Mouse (Mus musculus) cerebellum, adult 9-11 months (tissue): ENCODE data around the gene Rdh5.

Source experiments
- DNase-seq: peaks from one replicate; pipeline ENCODE4 v3.0.0; 2022

The Rdh5 gene

DNA sequence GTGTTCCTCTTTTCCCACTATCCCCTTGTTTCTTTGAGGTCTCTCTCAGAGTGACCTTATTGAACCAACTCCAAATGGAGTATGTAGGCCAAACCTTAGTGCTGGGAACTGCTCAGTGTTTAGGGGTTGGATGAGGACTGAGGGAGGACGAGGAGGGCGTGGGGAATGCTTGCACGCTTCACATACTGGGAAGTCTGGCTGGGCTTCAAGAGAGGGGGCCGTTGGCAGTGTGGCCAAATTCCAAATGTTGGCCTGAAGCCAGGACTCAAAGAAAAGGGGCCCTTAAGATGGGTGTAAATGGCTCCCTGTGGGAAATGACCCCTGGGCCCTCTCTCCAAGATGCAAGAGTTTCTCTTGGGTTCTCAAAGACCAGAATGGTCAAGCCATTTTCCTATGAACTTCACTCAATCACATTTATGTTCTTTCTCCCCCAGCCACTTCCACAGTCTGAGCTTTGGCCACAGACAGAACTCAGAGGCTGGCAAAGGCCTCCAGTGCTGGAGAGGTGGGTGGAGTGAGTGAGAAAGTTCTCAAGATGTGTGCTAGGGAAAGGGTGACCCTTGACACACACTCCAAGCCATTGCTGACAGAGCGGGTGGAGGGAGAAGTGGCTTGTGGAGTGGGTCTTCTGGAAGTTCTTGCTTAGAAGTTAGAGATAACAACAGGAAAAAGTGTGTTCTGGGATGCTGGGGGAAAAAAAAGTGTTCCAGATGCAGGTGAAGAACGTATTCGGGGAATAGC is 7.1 kb upstream of the Rdh5 start:
- no peak for DNase-seq

DNA sequence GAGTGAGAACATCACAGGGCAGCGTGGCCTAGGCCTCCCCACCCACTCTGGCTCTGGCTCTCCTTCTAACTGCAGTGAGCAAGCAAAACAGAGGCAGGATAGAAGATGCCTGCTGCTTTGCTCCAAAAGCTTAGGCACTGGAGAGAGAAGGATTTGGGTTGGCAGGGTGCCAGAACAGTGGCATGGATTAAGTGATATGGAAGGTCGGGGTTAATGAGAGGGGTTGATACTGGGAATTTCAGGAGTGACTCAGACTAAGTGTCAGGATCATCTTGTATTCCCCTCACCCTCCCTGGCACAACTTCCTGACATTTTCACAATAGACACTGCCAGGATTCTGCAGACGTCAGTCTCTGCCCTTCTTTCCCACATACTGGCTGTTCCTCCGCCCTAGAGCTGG is 5.7 kb upstream of the Rdh5 start:
- no peak for DNase-seq

DNA sequence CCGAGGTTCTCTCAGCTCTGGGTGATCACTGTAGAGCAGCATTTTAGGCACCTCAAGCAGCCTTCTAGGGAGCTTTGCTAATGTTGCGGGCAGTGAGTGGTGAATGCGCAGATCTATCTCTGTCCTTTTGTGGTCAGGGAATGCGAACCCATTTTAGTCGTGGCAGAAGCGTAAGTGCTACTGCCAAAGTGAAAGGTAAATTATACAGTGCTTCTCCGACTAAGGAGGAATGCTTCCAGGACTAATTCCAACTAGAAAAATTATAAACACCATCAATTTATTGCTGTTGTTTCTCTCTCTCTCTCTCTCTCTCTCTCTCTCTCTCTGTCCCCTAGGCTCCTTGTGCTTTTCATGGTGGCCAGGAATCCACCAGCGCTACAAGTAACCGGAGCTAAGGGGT is 1.2 kb upstream of the Rdh5 start, which contains the start of gene Bloc1s1:
Gene Bloc1s1, minus strand, starts transcription at position 101 of the 400 bp plus-strand sequence.
- no peak for DNase-seq

DNA sequence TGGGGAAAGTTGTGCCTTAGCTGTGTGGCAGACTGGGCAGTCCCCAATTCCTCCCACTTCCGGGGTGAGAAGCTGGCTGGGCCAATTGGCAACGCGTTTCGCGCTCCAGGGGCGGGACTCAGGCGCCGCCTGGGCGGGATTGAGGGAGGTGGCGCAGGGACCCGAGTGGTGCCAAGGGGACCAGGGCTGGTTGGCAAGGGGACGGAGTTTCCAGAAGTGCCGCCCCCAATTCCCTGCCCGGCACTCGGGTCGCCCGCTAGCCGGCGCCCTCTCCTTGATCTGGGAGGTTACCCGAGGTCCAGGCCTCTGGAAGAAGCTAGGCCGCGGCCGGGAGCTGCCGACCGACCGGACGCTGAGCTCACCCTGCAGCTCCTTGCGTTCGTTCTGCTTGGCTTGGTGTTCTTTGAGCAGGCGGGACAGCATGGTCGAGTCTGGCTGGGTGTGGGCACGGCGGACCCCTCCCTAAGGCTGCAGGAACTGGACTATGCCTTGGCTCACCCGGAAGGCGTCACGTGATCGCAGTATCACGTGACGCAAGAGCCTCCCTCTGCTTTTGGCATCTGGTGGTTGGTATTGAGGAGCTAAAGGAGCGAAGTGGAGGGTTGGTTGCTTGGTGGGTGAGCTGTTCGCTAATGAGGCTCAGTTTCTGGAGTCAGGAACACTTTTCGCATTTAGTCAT is 464 bp upstream of the Rdh5 start:
- DNase-seq, result peak; percentile 96

DNA sequence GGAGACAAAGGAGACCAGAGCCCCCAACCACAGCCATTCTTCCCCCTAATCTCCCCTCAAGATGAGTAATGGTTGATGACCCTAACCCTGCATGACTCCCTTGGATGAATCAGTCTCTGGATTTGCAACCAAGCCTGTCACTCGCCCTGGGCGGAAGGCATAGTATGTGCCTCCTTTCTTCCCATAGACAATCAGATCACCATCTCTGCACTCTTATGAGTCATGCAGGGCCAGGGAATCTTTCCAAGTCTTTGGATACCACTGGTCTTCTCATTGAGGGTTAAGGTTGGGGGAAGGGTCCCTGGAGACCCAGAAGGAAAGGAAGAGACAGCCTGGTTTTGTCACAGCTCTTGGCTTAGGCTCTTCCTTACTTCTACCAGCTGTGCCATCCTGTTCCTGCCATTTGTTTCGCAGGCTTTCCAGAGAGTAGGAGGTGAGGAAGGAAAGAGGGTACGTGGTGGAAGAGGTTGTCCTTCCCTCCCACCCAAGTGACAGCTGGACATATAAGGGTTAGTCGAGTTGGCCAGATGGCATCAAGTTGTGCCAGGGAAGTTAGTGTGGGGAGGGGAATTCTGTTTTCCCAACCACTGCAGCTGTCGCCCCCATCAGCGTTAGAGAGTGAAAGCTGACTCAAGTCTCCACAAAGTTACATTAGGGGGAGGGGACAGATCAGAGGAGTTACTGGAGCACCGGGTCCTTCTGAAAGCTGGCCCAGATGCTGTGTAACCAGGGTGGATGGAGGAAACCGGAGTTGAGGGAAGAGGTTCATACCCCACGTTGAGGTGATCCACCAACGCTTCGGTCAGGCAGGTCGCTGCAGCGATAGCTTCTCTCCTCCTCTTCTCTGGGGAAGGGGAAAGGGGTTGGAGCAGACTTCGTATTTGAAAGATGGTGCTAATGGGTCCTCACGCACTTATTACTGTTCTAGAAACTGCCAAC is 536 bp downstream of the Rdh5 start:
- peak; percentile 67 for DNase-seq

DNA sequence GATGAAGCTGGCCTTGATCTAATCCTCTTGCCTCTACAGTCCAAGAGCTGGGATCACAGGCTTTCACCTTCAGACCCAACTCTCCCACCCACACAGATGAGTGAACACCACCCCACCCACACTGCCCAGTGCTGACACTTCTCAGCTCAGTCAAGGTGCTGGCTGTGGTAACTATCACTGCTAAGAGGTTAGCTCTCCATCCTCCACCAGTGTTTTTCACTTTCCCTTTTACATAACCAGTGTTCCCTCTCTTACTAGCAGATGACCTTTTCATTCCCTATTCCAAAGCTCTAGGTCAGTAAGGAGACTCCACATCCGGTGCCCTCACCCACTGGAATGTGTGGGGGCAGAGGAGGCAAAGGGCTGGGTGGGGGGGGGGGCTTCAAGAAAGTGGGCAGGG is 1.4 kb downstream of the Rdh5 start:
- DNase-seq, result no peak

DNA sequence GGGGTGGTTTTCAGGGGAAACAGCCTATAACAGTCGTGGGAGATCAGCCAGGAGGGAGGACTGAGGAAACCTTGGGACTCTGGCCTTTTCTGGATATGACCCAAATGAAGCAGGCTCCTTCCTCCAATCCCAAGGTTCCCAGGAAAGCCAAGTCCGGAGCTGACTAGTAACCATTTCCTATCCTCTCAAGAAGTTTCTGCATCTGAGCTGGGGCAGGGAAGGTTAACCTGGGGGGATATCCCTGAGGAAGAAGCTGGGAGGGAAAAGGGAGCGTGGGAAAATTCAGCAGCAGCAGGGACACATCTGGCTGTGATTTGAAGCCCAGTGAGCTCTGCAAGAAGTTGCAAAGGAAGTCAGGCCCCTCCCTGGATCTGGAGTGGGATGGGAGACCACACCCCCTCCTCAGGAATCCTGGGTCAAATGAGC is 1.9 kb downstream of the Rdh5 start:
- DNase-seq, result no peak

DNA sequence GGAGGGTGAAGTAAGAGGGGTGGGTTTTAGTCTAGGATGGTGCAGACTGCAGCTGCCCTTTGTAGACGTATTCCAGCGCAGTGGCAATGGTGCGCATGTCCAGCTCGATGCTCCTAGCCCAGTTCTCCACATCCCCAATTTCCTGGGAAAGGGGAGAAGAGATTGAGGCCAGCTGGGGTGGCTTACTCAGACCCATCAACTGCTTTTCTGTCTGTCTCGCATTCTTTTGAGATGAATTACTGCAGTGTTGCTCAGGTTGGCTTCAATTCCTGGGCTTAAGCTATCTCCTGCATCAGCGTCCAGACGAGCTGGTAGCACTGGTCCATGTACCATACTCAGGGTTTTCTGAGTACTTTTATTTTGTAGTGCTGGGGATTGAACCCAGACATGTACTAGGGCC is 2.7 kb downstream of the Rdh5 start:
- no peak for DNase-seq

DNA sequence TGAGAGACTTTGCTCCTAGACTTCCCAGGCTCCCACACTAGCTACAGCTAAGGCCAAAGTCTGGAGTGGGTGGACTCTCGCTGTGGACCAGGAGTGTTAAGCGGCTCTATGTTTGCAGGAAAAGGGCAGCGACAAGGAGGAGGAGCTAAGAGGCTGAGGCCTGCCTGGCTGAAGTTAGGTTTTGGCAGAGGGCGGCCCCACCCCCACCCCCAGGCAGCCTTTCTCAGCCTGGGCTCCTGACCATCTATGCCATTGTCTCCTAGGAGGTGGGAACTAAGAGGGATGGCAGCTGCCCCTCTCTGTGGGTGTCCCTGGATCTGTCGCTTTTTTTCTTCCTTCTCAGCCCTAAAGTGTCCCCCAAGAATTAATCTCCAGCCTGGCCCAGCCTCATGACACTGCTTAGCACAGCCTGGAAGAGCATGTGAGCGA is 3.5 kb downstream of the Rdh5 start:
- peak; percentile 75 for DNase-seq

DNA sequence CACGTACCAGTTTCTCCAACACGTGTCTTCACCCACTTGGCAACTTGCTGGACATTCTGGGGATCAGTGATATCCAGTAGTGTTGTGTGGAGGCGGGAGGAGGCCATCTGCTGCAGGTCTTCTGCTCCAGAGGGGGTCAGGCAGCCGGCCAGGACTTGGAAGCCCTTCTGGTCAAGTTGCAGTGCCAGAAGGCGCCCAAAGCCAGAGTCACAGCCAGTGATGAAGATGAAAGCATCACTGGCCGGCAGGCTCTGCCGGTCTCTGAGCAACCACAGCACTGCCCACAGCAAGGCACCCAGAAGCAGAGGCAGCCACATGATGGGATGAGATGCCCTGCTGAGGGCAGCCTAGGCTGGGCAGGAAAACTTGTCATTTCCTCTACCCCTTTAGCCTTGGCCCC is 4.4 kb downstream of the Rdh5 start:
- DNase-seq, result peak; percentile 97

DNA sequence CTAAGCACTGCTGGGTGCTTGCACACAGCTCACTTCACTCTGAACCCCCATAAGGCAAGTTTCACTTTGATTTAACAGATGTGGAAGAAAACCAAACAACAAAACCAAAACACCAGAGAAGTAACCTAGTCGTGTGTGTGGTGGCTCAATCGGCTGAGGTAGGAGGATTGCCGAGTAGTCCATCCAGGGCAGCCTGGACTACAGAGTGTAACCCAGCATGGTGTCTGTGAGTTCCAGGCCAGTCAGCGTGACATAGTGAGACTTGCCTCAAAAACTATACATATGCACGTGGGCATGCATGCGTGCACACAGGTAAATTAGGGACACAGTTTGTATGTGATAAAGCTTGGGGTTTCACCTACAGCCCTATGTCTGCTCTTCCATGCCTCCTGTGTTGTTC is 5.3 kb downstream of the Rdh5 start:
- DNase-seq, result no peak

DNA sequence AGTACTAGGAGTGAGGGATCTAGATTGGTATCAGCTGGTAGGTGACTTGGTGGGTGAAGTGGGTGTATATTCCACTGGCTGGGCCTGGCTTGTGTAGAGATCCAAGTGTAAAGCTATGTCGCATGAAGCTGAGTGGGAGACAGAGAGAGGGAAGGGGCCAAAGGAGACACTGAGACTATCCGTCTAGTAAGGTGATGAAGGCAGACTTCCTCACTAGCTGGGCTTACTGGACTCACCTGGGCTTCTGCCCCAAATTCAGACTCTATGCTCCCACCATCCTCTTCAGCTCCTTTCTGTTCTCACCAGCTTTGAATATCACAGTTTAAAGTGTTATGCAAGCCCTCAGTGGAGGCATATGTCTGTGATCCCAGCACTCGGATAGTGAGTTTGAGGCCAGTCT is 6.0 kb downstream of the Rdh5 start:
- no peak for DNase-seq

DNA sequence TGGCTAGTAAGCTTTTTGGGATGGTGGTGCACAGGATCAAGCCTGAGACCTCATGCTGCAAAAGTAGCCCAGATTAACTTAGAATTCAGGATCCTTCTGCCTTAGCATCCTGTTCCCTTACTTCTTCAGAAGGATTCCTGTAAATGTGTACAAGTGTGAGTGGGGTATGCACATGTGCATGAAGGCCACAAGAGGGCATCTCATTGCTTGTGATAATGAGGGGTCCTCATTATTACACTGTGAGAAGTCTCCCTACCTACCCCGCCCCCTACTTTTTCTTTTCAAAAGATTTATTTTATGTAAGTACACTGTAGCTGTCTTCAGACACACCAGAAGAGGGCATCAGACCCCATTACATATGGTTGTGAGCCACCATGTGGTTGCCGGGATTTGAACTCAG is 7.1 kb downstream of the Rdh5 start:
- DNase-seq, result no peak

DNA sequence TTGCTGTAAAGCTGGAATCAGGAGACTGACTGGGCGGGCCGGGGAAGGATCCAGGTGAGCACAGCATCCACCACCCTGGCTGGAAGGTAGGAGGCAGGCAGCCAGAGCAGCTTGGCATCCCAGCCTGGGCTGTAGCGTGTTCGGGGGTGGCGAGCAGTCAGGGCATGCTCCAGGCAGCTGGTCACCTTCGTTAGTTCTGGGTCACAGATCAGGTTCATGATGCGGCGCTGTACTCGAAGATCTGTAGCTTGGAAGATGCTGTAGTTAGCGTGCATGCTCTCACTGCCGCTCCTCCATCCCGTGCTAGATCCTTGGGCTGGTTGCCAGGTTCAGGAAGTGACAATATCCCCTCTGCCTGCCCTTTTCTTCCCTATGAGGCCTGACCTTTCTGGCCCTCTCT is 9.0 kb downstream of the Rdh5 start:
- DNase-seq, result peak; percentile 61

DNA sequence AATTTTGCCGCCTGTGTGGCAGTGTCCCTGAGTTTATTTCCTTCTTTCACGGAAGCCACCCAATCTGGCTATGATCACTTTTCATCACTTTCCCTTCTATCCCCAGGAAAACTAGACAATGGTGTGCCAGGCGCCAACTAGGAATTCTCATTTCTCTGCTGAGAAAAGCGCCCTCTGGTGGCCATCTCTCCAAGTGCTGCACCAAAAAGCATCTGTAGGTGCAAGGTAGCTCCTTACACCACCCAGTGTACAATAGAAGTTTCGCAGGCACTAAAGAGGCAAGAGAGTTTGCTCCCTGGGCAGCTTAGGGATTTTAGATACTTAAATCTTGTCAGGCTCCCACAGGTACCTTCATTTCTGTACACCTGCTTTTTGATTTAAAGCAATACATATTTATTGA is 9.5 kb downstream of the Rdh5 start:
- DNase-seq, result peak; percentile 90

DNA sequence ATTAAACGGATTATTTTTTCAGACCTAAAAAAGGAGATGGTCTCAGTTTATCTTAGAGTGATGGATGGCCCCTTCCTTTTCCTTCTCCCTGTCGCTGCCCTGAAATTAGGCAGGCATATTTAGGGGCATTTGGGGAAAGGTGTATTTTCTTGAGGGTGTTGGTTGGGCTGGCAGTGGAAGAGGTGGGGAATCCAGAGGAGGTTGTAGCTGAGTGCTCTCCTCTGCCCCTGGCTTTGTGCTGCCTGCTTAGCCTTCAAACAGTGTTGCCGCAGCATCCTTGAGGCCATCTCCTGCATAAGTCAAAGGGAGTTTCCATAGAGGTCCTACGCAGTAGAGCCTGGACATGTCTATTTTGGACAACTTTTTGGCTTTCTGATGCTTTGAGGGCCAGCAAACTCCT is 9.9 kb downstream of the Rdh5 start:
- no peak for DNase-seq

DNA sequence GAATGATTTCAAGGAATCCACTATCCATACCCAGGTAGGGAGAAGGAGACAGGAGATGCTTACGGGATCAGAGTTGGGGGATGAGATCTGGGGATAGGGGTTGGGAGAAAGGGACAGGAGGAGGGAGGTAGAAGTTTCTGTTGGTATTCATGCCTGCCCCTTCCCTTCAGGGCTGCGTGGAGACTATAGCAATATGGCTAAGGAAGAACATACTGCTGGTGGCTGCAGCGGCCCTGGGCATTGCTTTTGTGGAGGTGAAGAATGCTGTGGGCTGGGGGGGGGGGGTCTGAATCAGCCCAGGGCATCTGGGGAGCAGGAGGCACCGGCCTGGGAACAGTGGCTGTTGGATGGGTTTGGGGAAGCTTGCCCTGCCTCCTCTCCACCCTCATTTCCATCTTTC is 10.4 kb downstream of the Rdh5 start:
- no peak for DNase-seq

DNA sequence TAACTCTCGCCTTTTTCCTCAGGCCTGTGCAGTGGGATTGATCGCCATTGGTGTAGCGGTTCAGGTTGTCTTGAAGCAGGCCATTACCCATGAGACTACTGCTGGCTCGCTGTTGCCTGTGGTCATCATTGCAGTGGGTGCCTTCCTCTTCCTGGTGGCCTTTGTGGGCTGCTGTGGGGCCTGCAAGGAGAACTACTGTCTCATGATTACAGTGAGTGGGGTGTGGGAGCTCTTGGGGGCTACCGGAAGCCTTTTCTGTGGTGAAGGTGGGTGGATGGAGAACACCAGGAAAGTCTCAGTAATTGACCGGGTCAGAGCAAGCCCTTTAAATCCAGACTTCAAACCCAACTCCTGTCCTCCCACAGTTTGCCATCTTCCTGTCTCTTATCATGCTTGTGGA is 11.3 kb downstream of the Rdh5 start:
- no peak for DNase-seq

DNA sequence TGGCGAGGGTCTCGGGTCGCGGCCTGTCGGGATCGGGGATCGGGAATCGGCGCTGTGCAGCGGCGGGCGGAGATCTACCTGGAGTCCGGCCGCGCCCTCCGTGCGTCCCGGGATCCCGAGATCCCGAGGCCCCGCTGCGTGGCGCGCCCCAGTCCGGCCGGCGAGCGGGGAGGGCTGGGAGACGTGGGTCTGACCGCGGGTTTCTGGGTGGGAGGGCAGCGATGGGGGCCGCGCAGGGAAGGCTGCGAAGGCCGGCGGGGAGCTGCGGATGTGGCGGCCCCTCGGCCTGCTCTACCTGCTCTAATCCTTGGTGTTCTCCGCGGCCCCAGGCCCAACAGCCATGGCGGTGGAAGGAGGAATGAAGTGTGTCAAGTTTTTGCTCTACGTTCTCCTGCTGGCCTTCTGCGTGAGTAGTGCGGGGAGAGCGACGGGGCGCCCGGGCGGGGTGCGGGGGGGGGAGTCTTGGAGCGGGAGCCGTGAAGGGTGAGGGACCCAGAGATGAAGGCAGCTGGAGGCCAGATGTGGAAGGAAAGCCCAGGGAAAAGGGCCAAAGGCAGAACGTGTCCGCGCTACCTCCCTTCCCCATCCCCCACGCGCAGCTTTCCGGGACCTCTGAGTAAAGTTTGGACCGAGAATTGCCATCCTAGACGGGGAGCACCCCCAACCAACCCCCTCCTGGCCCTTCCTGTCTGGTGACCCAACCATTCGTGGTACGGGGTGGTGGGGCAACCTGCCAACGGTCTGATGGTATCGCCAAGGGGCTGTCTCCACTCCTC is 12.4 kb downstream of the Rdh5 start:
- peak; percentile 52 for DNase-seq

DNA sequence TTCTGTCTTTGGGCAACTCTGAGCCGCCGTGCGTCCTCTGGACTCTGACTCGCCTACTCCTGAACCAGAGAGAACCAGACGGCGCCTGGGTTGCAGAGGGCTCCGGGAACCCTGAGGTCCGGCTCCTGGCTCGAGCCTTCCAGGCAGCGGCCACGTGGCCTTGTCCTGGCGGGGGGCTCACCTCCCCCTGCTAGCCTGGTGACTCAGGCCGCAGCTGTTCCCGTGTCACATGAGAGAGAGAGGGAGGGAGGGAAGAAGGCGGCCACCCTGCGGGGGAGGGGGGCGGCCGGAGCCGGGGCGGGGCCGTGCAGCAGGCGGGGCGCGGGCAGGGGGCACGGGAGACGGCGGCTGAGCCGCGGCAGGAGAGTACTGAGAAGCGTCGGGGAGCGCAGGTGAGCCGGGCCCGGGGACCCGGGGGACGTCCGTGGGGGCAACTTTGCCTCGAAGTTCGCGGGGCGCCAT is 13.1 kb downstream of the Rdh5 start:
- DNase-seq, result peak; percentile 72

DNA sequence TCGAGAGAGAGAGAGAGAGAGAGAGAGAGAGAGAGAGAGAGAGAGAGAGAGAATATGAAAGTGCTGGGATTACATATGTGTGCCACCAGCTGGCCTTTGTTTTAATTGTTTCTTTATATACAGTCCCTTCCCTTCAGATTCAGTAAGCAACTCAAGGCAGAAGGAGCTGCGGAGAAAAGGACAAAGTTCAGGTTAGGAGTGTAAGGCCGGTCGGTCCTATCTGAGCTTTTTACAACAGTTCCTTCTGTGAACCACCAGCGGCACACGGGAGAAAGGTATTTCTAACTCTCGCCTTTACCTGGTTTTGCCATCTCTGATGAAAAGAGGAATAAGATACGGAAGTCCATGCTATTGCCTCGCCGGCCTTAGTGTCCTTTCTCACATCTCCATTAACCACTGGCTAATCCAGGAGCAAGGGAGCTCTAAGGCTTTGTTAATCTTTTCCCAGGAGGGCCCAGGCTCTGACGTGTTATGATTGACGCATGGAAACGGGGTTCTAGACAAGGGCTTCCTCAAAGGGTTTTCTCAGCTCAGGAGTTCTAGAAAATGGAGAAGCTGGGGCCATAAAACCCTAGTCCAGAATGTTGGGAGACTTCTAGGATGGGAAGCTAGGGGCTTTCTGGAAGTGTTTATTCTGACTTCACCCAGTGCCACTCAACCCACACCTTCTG is 13.8 kb downstream of the Rdh5 start:
- no peak for DNase-seq

DNA sequence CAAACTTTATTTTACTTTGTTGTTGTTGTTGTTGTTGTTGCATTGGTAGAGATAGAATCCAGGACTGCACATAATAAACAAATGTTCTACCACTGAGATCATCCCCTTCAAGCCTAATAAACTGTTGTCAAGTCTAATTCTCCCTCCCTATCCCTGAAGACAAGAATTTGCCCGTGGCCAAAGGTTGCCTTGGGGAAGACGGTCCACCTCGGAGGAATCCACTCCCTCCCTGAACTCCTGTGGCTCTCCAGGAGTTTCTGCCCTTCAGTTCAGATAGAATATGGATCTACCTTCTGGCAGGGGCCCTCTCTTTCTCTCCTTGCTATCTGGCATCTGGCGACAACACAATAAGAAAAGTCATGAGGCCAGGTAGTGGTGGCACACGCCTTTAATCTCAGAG is 17.9 kb downstream of the Rdh5 start:
- no peak for DNase-seq
